Mouse (Mus musculus): ENCODE data around the gene Fgfr2. TPM values are rescaled to one million over a fixed set of nuclear protein-coding genes. Genes with fewer than 3 reads are reported as not detected.

Gene Fgfr2
- polyA plus RNA-seq, 1 experiment from 2014 or later, result 20.3 TPM

GRCm38 (mm10) chr7:130527306-130527705 lies 2595.8 kb downstream of the Fgfr2 start:
- Histone ChIP-seq H3K4me2 (ENCODE audit: low read depth, low read length) (no peak overlapping the region), H3K4me1 (ENCODE audit: control insufficient read depth, insufficient read depth, low read length) (peaks cover 4% of the 10 kb centered on the region; the same call in 1 of the 2 replicates), H3K27me3 (ENCODE audit: control insufficient read depth, insufficient read depth, low read length) (no peaks in the 10 kb centered on the region), H3K36me3 (ENCODE audit: control insufficient read depth, insufficient read depth) (peaks cover 15% of the 10 kb centered on the region), H3K4me3 (ENCODE audit: low read length) (no peak overlapping the region), H3K27ac (ENCODE audit: low read length) (no peak overlapping the region), H3K9ac (ENCODE audit: low read length) (no peak overlapping the region), H3K9me3 (replicated peaks; ENCODE audit: control insufficient read depth, low read length) (no peaks in the 10 kb centered on the region)
- no peak for ATAC-seq (replicated peaks; ENCODE audit: extremely low read depth, insufficient read depth, low FRiP score)
- WGBS, result 53% methylated on average over 9 of the region's 9 CpGs

GRCm38 (mm10) chr7:130523451-130523850 lies 2599.7 kb downstream of the Fgfr2 start:
- H3K36me3 ChIP-seq (ENCODE audit: control insufficient read depth, insufficient read depth), result no peaks in the 10 kb centered on the region; the same call in 1 of the 2 replicates
- no peaks in the 10 kb centered on the region for H3K27me3 ChIP-seq (ENCODE audit: control insufficient read depth, insufficient read depth, low read length)
- no peak overlapping the region for H3K27ac ChIP-seq (ENCODE audit: low read length)
- peaks cover 11% of the 10 kb centered on the region for H3K4me1 ChIP-seq (ENCODE audit: control insufficient read depth, insufficient read depth, low read length)
- H3K4me3 ChIP-seq (ENCODE audit: low read length), result no peak overlapping the region
- H3K4me2 ChIP-seq (ENCODE audit: low read depth, low read length), result no peak overlapping the region
- ATAC-seq (replicated peaks; ENCODE audit: extremely low read depth, insufficient read depth, low FRiP score), result no peak
- H3K9me3 ChIP-seq (replicated peaks; ENCODE audit: control insufficient read depth, low read length), result no peaks in the 10 kb centered on the region
- WGBS, result 90% methylated on average over 8 of the region's 8 CpGs
- no peak overlapping the region for H3K9ac ChIP-seq (ENCODE audit: low read length)

GRCm38 (mm10) chr7:130520812-130521422 lies 2602.2 kb downstream of the Fgfr2 start:
- Histone ChIP-seq H3K4me2 (ENCODE audit: low read depth, low read length) (no peak overlapping the region), H3K9me3 (replicated peaks; ENCODE audit: control insufficient read depth, low read length) (no peaks in the 10 kb centered on the region), H3K36me3 (ENCODE audit: control insufficient read depth, insufficient read depth) (no peaks in the 10 kb centered on the region), H3K27me3 (ENCODE audit: control insufficient read depth, insufficient read depth, low read length) (no peaks in the 10 kb centered on the region), H3K9ac (ENCODE audit: low read length) (no peak overlapping the region), H3K27ac (ENCODE audit: low read length) (peak overlapping the region; percentile 27; the same call in 1 of the 2 replicates), H3K4me1 (ENCODE audit: control insufficient read depth, insufficient read depth, low read length) (peaks cover 14% of the 10 kb centered on the region), H3K4me3 (ENCODE audit: low read length) (no peak overlapping the region)
- no peak for ATAC-seq (replicated peaks; ENCODE audit: extremely low read depth, insufficient read depth, low FRiP score)
- 73% methylated on average over 14 of the region's 14 CpGs for WGBS

GRCm38 (mm10) chr7:130520049-130520425 lies 2603.1 kb downstream of the Fgfr2 start, which contains the start of gene Ate1:
Gene Ate1 (minus strand): TSS chr7:130520369.
- 18% methylated on average over 20 of the region's 20 CpGs for WGBS
- Histone ChIP-seq H3K27me3 (ENCODE audit: control insufficient read depth, insufficient read depth, low read length) (no peaks in the 10 kb centered on the region), H3K9ac (ENCODE audit: low read length) (peak within 1 kb of the TSS; percentile 98), H3K4me2 (ENCODE audit: low read depth, low read length) (peak within 1 kb of the TSS; percentile 88), H3K36me3 (ENCODE audit: control insufficient read depth, insufficient read depth) (no peaks in the 10 kb centered on the region), H3K27ac (ENCODE audit: low read length) (peak within 1 kb of the TSS; percentile 99), H3K4me3 (ENCODE audit: low read length) (peak within 1 kb of the TSS; percentile 80), H3K9me3 (replicated peaks; ENCODE audit: control insufficient read depth, low read length) (no peaks in the 10 kb centered on the region), H3K4me1 (ENCODE audit: control insufficient read depth, insufficient read depth, low read length) (peaks cover 14% of the 10 kb centered on the region)
- no peak for ATAC-seq (replicated peaks; ENCODE audit: extremely low read depth, insufficient read depth, low FRiP score)

GRCm38 (mm10) chr7:130519096-130520048 lies 2603.8 kb downstream of the Fgfr2 start:
- H3K4me3 ChIP-seq (ENCODE audit: low read length), result peak overlapping the region; percentile 80
- no peaks in the 10 kb centered on the region; the same call in 1 of the 2 replicates for H3K36me3 ChIP-seq (ENCODE audit: control insufficient read depth, insufficient read depth)
- peak; percentile 98 for ATAC-seq (replicated peaks; ENCODE audit: extremely low read depth, insufficient read depth, low FRiP score)
- H3K27me3 ChIP-seq (ENCODE audit: control insufficient read depth, insufficient read depth, low read length), result no peaks in the 10 kb centered on the region
- under 1% methylated on average over 90 of the region's 90 CpGs for WGBS
- H3K4me1 ChIP-seq (ENCODE audit: control insufficient read depth, insufficient read depth, low read length), result peaks cover 14% of the 10 kb centered on the region
- H3K27ac ChIP-seq (ENCODE audit: low read length), result peak overlapping the region; percentile 99
- peak overlapping the region; percentile 88 for H3K4me2 ChIP-seq (ENCODE audit: low read depth, low read length)
- no peaks in the 10 kb centered on the region for H3K9me3 ChIP-seq (replicated peaks; ENCODE audit: control insufficient read depth, low read length)
- peak overlapping the region; percentile 98 for H3K9ac ChIP-seq (ENCODE audit: low read length)

- Histone ChIP-seq H3K4me1 (ENCODE audit: control insufficient read depth, insufficient read depth, low read length) (peaks cover 14% of the 10 kb centered on the region), H3K9me3 (replicated peaks; ENCODE audit: control insufficient read depth, low read length) (no peaks in the 10 kb centered on the region), H3K27ac (ENCODE audit: low read length) (peak overlapping the region; percentile 99), H3K27me3 (ENCODE audit: control insufficient read depth, insufficient read depth, low read length) (no peaks in the 10 kb centered on the region), H3K4me3 (ENCODE audit: low read length) (peak overlapping the region; percentile 80), H3K36me3 (ENCODE audit: control insufficient read depth, insufficient read depth) (no peaks in the 10 kb centered on the region; the same call in 1 of the 2 replicates), H3K9ac (ENCODE audit: low read length) (peak overlapping the region; percentile 97), H3K4me2 (ENCODE audit: low read depth, low read length) (peak overlapping the region; percentile 88)
- no peak for ATAC-seq (replicated peaks; ENCODE audit: extremely low read depth, insufficient read depth, low FRiP score)
- 32% methylated on average over 26 of the region's 26 CpGs for WGBS
Observed at GRCm38 (mm10) chr7:130518213-130519095, 2604.7 kb downstream of the Fgfr2 start.

- no peaks in the 10 kb centered on the region for H3K4me1 ChIP-seq (ENCODE audit: control insufficient read depth, insufficient read depth, low read length)
- peaks cover 35% of the 10 kb centered on the region for H3K36me3 ChIP-seq (ENCODE audit: control insufficient read depth, insufficient read depth)
- no peaks in the 10 kb centered on the region for H3K9me3 ChIP-seq (replicated peaks; ENCODE audit: control insufficient read depth, low read length)
- no peak for ATAC-seq (replicated peaks; ENCODE audit: extremely low read depth, insufficient read depth, low FRiP score)
- no peak overlapping the region for H3K4me2 ChIP-seq (ENCODE audit: low read depth, low read length)
- no peak overlapping the region for H3K4me3 ChIP-seq (ENCODE audit: low read length)
- WGBS, result 89% methylated on average over 5 of the region's 5 CpGs
- no peak overlapping the region for H3K9ac ChIP-seq (ENCODE audit: low read length)
- no peak overlapping the region for H3K27ac ChIP-seq (ENCODE audit: low read length)
- no peaks in the 10 kb centered on the region for H3K27me3 ChIP-seq (ENCODE audit: control insufficient read depth, insufficient read depth, low read length)
Observed at GRCm38 (mm10) chr7:130510243-130510642, 2612.9 kb downstream of the Fgfr2 start.

GRCm38 (mm10) chr7:130503006-130503405 lies 2620.1 kb downstream of the Fgfr2 start:
- no peaks in the 10 kb centered on the region for H3K9me3 ChIP-seq (replicated peaks; ENCODE audit: control insufficient read depth, low read length)
- no peaks in the 10 kb centered on the region for H3K27me3 ChIP-seq (ENCODE audit: control insufficient read depth, insufficient read depth, low read length)
- H3K27ac ChIP-seq (ENCODE audit: low read length), result no peak overlapping the region
- H3K4me1 ChIP-seq (ENCODE audit: control insufficient read depth, insufficient read depth, low read length), result no peaks in the 10 kb centered on the region
- H3K4me2 ChIP-seq (ENCODE audit: low read depth, low read length), result no peak overlapping the region
- H3K9ac ChIP-seq (ENCODE audit: low read length), result no peak overlapping the region
- ATAC-seq (replicated peaks; ENCODE audit: extremely low read depth, insufficient read depth, low FRiP score), result no peak
- peaks cover 43% of the 10 kb centered on the region for H3K36me3 ChIP-seq (ENCODE audit: control insufficient read depth, insufficient read depth)
- no peak overlapping the region for H3K4me3 ChIP-seq (ENCODE audit: low read length)
- WGBS, result 88% methylated on average over 5 of the region's 5 CpGs
